Mouse (Mus musculus) adrenal gland, postnatal 0 days (tissue): Measurements from ENCODE around the gene Cyb5d2. TPM values are rescaled to one million over a fixed set of nuclear protein-coding genes. Genes with fewer than 3 reads are reported as not detected.

Experiments used
- polyA plus RNA-seq: library from polyadenylated mRNA; unstranded; fragments of >200 nt; fragmentation: Nextera tagmentation; extraction: Ambion mirVana; gene quantifications from 2 replicates; pipeline ENCODE4 v1.2.1, GENCODE M21; 2015

The Cyb5d2 gene
- polyA plus RNA-seq: 7.0 and 13.5 TPM in 2 replicates

DNA sequence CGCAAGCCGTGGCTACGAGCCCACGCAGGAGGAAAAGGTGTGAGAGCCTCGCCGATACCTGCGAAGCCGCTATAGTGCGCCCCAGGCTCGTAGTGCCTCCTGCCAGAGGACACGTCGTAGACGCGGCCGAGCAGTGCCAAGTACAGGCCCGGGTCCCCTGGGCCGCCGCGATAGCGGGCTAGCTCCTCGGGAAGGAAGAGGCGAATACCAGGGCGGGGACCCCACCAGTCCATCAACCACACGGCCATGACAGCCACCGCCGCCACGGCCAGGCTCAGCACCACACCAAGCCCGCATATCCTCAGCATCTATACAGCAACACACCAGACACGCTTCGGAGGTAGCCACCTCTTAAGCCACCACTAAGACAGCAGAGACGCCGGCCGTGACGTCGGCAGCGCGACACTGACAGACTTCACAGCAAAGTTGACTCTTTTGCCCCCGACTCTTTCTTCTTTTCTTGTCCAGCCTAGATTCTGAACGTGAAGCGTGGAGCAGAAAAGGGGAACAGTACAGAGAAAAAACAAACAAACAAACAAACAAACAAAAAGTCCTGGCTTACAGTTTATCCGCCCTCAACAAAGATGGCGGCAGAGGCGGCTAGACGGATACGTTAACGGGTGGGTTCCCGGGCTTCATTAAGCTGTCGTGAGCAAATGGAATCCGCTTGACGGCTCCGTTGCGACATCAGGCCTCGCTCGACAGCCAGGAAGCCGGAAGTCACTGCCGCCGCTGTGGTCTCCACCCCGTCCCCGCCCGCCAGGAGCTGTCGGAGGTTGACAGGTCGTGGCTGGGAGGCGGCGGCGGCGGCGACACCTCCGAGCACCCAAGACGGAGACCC lies at the start of gene Cyb5d2, which contains the start of gene Zzef1:
Cyb5d2 (minus strand) TSS at position 688 of the 841 bp plus-strand sequence.
Zzef1 (plus strand) TSS at position 772 of the 841 bp plus-strand sequence.

Other genes with a start within 250 kb of the Cyb5d2 start
- 0.14 and 0.37 TPM in 2 replicates for gene Spns3, start 245.6 kb downstream of the Cyb5d2 start, polyA plus RNA-seq
- 44.7 and 62.7 TPM in 2 replicates for gene Ube2g1, start 188.9 kb downstream of the Cyb5d2 start, polyA plus RNA-seq
- gene Ankfy1, start 106.1 kb downstream of the Cyb5d2 start, polyA plus RNA-seq: 8.8 and 12.5 TPM in 2 replicates
- 6.0 and 6.9 TPM in 2 replicates for gene Zzef1, start 84 bp upstream of the Cyb5d2 start, polyA plus RNA-seq
- gene Atp2a3, start 165.0 kb upstream of the Cyb5d2 start, polyA plus RNA-seq: 4.7 and 4.8 TPM in 2 replicates
- 1.0 and 1.1 TPM in 2 replicates for gene P2rx1, start 203.0 kb upstream of the Cyb5d2 start, polyA plus RNA-seq
- 2.2 and 2.8 TPM in 2 replicates for gene Camkk1, start 222.9 kb upstream of the Cyb5d2 start, polyA plus RNA-seq